Mouse (Mus musculus): Measurements from ENCODE around the gene Plxna2. TPM values are rescaled to one million over a fixed set of nuclear protein-coding genes. Genes with fewer than 3 reads are reported as not detected.

The Plxna2 gene
- polyA plus RNA-seq, 1 experiment, result not detected

DNA sequence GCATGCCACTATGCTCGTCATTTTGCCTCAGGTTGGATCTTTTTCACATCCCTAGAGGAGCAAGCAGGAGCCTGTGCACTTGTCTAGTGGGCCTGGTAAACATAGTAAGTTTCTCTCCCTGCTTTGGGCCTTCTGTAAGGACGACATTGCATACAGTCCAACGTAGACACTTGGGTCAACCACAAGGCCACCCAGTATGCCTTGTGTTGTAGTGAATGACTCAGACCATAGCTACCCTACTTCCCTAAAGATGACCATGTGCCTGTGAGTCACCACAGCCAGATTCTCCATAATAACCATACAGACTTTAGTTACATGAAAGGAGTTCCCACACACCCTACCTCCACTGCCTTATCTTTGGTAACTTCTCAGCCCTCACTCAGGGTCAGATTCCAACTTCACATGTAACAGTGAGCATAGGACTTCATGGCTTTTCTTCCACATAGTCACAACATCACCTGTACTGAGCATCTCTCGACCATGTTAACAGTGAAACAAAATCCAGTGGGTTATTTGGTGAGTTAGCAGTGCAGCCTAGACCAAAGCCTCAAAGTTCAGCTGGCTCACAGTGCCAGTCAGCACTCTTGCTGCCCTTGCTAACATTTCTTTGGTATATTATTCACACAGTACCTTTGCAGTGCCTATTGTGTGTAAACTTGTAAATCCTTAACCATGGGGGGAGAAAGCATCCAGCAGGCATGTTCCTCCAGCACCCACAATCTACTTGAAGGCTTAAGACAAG is 53.9 kb downstream of the Plxna2 start:
- Histone ChIP-seq H3K4me3 (ENCODE audit: insufficient read depth, low read depth, low read length) (no peak overlapping the region), H3K4me1 (ENCODE audit: control insufficient read depth, insufficient read depth, low read length) (no peaks in the 10 kb centered on the region), H3K27ac (ENCODE audit: insufficient read depth, low read depth, low read length) (no peak overlapping the region)
- WGBS, result 85% methylated on average over 4 of the region's 4 CpGs
- no peak for TF ChIP-seq POLR2A (IDR thresholded peaks at IDR 0.05; ENCODE audit: insufficient read depth, low read depth, low read length)
- TF ChIP-seq CTCF (IDR thresholded peaks at IDR 0.05; ENCODE audit: insufficient read depth, low read depth, low read length), result no peak

DNA sequence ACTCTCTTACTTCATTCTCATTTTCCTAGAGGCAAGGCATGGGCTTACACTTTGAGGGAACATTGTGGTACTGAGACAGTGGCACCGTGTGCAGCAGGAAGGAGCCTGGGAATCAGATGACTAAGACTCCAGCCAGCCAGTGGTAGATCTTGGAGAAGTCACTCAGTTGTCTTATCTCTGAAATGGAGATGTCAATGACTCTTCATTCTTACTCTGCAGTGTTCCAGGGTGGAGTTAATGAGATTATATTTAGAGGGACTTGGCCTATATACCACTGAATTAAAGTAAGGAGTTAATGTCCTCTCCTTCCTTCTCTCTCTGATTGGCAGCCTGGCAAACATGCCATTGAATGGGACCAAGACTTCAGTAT is 54.5 kb downstream of the Plxna2 start:
- Histone ChIP-seq H3K27ac (ENCODE audit: insufficient read depth, low read depth, low read length) (no peak overlapping the region), H3K4me3 (ENCODE audit: insufficient read depth, low read depth, low read length) (no peak overlapping the region), H3K4me1 (ENCODE audit: control insufficient read depth, insufficient read depth, low read length) (no peaks in the 10 kb centered on the region)
- TF ChIP-seq CTCF (IDR thresholded peaks at IDR 0.05; ENCODE audit: insufficient read depth, low read depth, low read length) (no peak), POLR2A (IDR thresholded peaks at IDR 0.05; ENCODE audit: insufficient read depth, low read depth, low read length) (no peak)
- WGBS, result 77% methylated on average over 1 of the region's 1 CpGs

- H3K27ac ChIP-seq (ENCODE audit: insufficient read depth, low read depth, low read length), result no peak overlapping the region
- H3K4me1 ChIP-seq (ENCODE audit: control insufficient read depth, insufficient read depth, low read length), result no peaks in the 10 kb centered on the region
- TF ChIP-seq CTCF (IDR thresholded peaks at IDR 0.05; ENCODE audit: insufficient read depth, low read depth, low read length), result no peak
- no peak for TF ChIP-seq POLR2A (IDR thresholded peaks at IDR 0.05; ENCODE audit: insufficient read depth, low read depth, low read length)
- no peak overlapping the region for H3K4me3 ChIP-seq (ENCODE audit: insufficient read depth, low read depth, low read length)
These were observed 55.2 kb downstream of the Plxna2 start for GRCm38 (mm10) chr1:194673229-194673628.

- TF ChIP-seq CTCF (IDR thresholded peaks at IDR 0.05; ENCODE audit: insufficient read depth, low read depth, low read length) (no peak), POLR2A (IDR thresholded peaks at IDR 0.05; ENCODE audit: insufficient read depth, low read depth, low read length) (no peak)
- 91% methylated on average over 3 of the region's 3 CpGs for WGBS
- Histone ChIP-seq H3K4me3 (ENCODE audit: insufficient read depth, low read depth, low read length) (no peak overlapping the region), H3K4me1 (ENCODE audit: control insufficient read depth, insufficient read depth, low read length) (no peaks in the 10 kb centered on the region), H3K27ac (ENCODE audit: insufficient read depth, low read depth, low read length) (no peak overlapping the region)
These were observed 57.3 kb downstream of the Plxna2 start for GRCm38 (mm10) chr1:194675106-194675890.

- TF ChIP-seq CTCF (IDR thresholded peaks at IDR 0.05; ENCODE audit: insufficient read depth, low read depth, low read length) (no peak), POLR2A (IDR thresholded peaks at IDR 0.05; ENCODE audit: insufficient read depth, low read depth, low read length) (no peak)
These were observed 57.8 kb downstream of the Plxna2 start for GRCm38 (mm10) chr1:194675891-194676200.

DNA sequence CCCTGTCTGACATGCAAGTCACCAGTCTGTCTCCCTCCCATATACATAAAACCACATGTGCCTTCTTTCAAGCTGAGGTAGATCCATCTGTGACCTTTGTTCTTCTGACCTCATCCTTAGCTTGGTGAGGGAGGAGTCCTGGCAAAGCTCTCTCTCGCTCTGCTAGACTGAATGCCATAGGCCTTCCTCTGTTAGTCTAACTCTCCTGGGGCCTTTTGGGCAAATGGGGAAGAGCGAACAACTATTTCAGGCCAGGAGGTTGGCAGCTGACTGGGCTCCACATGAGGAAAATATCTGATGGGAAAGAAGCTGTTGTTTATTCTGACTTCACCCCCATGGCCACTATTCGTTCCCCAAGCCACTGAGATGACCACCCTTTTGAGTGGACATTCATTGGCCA is 59.9 kb downstream of the Plxna2 start:
- TF ChIP-seq POLR2A (IDR thresholded peaks at IDR 0.05; ENCODE audit: insufficient read depth, low read depth, low read length) (no peak), CTCF (IDR thresholded peaks at IDR 0.05; ENCODE audit: insufficient read depth, low read depth, low read length) (no peak)
- no peak overlapping the region for H3K4me3 ChIP-seq (ENCODE audit: insufficient read depth, low read depth, low read length)
- no peak overlapping the region for H3K27ac ChIP-seq (ENCODE audit: insufficient read depth, low read depth, low read length)
- H3K4me1 ChIP-seq (ENCODE audit: control insufficient read depth, insufficient read depth, low read length), result peaks cover 6% of the 10 kb centered on the region; the same call in 1 of the 2 replicates
- 86% methylated on average over 3 of the region's 3 CpGs for WGBS

More at GRCm38 (mm10) chr1:194675891-194676200, 57.8 kb downstream of the Plxna2 start:
- peaks cover under 1% of the 10 kb centered on the region; the same call in 1 of the 2 replicates for H3K4me1 ChIP-seq (ENCODE audit: control insufficient read depth, insufficient read depth, low read length)
- H3K4me3 ChIP-seq (ENCODE audit: insufficient read depth, low read depth, low read length), result no peak overlapping the region
- WGBS, result 70% methylated on average over 2 of the region's 2 CpGs
- no peak overlapping the region for H3K27ac ChIP-seq (ENCODE audit: insufficient read depth, low read depth, low read length)

DNA sequence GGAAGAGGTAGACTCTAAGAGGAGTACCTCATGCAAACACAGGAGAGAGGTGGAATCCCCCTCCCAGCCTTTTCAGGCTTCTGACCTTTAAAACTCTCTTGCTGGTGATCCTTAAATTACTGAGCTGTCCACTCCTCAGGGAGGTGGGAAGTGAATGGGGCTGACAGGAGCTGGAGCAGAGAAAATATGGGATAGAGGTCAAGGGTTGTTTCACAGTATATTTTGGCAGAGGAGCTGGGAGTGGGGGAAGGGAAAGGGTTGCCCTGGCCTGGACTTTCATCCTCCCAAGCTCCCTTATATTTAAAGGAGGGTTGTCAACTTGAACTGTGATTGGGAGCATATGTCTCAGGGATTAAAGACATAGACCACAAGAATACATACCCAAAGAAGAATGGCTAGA is 61.1 kb downstream of the Plxna2 start:
- H3K4me1 ChIP-seq (ENCODE audit: control insufficient read depth, insufficient read depth, low read length), result peaks cover 6% of the 10 kb centered on the region; the same call in 1 of the 2 replicates
- H3K27ac ChIP-seq (ENCODE audit: insufficient read depth, low read depth, low read length), result no peak overlapping the region
- no peak for TF ChIP-seq CTCF (IDR thresholded peaks at IDR 0.05; ENCODE audit: insufficient read depth, low read depth, low read length)
- no peak for TF ChIP-seq POLR2A (IDR thresholded peaks at IDR 0.05; ENCODE audit: insufficient read depth, low read depth, low read length)
- H3K4me3 ChIP-seq (ENCODE audit: insufficient read depth, low read depth, low read length), result no peak overlapping the region

GRCm38 (mm10) chr1:194680136-194680535 is 62.1 kb downstream of the Plxna2 start:
- no peak for TF ChIP-seq POLR2A (IDR thresholded peaks at IDR 0.05; ENCODE audit: insufficient read depth, low read depth, low read length)
- TF ChIP-seq CTCF (IDR thresholded peaks at IDR 0.05; ENCODE audit: insufficient read depth, low read depth, low read length), result no peak
- WGBS, result 83% methylated on average over 2 of the region's 2 CpGs
- no peak overlapping the region for H3K27ac ChIP-seq (ENCODE audit: insufficient read depth, low read depth, low read length)

DNA sequence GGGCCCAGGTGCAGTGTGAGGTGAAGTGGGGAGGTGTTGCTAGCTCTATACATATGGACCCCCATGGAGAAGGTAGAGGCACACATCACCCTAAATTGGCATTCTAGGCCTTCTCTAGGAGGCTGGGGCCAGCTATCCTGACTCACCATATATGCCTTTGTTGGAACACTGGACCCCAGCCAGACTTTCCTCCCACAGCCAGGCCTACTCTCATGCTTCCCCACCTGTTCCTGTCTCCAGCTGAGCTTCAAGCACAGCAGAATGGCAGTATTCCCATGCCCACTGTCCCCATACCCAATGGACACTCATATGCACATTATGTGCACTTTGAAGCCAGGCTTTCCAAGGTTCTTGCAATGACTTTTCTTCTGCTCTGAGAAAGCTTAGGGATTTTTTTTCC is 64.0 kb downstream of the Plxna2 start:
- Histone ChIP-seq H3K4me3 (ENCODE audit: insufficient read depth, low read depth, low read length) (no peak overlapping the region), H3K4me1 (ENCODE audit: control insufficient read depth, insufficient read depth, low read length) (peaks cover 9% of the 10 kb centered on the region), H3K27ac (ENCODE audit: insufficient read depth, low read depth, low read length) (no peak overlapping the region)
- TF ChIP-seq CTCF (IDR thresholded peaks at IDR 0.05; ENCODE audit: insufficient read depth, low read depth, low read length) (no peak), POLR2A (IDR thresholded peaks at IDR 0.05; ENCODE audit: insufficient read depth, low read depth, low read length) (no peak)

More at GRCm38 (mm10) chr1:194680136-194680535, 62.1 kb downstream of the Plxna2 start:
- Histone ChIP-seq H3K4me1 (ENCODE audit: control insufficient read depth, insufficient read depth, low read length) (peaks cover 6% of the 10 kb centered on the region; the same call in 1 of the 2 replicates), H3K4me3 (ENCODE audit: insufficient read depth, low read depth, low read length) (no peak overlapping the region)

Measured in olfactory bulb, adult 2 months (tissue).